Mouse (Mus musculus): ENCODE measurements around the gene Nhlrc1. TPM values are rescaled to one million over a fixed set of nuclear protein-coding genes. Genes with fewer than 3 reads are reported as not detected.

Gene Nhlrc1
- polyA plus RNA-seq, 1 experiment from 2014 or later: 1.2 TPM

DNA sequence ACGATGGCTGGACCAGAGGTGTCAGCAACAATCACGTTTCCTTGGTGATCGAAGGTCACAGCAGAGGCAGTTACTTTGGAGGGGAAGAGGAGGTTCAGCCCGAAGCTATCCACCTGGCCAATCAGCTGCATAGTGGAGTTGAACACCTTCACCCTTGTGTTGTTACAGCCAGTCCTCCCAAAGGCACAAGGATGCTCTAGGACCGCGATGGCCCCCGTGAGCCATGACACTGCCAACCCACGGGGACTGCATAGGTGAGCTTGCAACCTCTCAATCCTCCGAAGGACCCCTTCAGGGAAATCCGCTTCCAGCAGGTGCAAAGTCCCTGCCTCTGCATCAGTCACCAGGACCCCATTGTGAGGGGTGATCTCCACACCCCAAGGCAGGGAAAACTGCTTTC is 910 bp downstream of the Nhlrc1 start:
- no peak for DNase-seq (ENCODE audit: low spot score)

- DNase-seq (ENCODE audit: low spot score): no peak
Measured at GRCm38 (mm10) chr13:47001590-47001989, 13.1 kb downstream of the Nhlrc1 start.

- no peak for DNase-seq (ENCODE audit: low spot score)
Measured at GRCm38 (mm10) chr13:46999498-46999897, 15.2 kb downstream of the Nhlrc1 start.

DNA sequence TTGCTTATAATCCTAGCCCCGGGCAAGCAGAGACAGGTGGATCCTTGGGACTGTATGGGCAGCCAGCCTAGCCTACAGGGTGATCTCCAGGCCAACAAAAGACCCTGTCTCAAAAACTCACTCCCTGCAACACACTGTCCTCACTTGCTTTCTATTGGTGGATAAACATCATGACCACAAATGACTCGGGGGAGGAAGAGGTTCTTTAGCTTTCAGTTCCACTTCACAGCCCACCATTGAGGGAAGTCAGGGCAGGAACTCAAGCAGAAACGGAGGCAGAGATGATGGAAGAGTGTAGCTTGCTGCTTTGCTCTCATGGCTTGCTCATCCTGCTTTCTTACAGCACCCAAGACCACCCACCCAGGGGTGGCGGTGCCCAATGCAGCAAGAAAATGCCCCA is 17.3 kb downstream of the Nhlrc1 start:
- no peak for DNase-seq (ENCODE audit: low spot score)

DNA sequence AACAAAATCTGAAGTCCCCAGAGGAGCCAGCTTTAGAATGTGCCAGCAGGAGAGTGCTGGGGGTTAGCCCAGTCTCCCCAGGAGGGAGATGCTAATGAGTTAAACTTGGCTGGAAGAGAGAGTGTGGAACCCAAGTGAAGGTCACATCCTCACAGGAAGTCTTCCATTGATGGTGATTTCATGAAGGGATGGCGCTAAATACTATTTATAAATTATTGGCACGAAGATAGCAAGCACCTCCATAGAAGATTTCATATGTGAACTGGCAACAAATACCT is 21.4 kb downstream of the Nhlrc1 start:
- no peak for DNase-seq (ENCODE audit: low spot score)

GRCm38 (mm10) chr13:46992516-46993273 is 22.0 kb downstream of the Nhlrc1 start:
- no peak for DNase-seq (ENCODE audit: low spot score)

DNA sequence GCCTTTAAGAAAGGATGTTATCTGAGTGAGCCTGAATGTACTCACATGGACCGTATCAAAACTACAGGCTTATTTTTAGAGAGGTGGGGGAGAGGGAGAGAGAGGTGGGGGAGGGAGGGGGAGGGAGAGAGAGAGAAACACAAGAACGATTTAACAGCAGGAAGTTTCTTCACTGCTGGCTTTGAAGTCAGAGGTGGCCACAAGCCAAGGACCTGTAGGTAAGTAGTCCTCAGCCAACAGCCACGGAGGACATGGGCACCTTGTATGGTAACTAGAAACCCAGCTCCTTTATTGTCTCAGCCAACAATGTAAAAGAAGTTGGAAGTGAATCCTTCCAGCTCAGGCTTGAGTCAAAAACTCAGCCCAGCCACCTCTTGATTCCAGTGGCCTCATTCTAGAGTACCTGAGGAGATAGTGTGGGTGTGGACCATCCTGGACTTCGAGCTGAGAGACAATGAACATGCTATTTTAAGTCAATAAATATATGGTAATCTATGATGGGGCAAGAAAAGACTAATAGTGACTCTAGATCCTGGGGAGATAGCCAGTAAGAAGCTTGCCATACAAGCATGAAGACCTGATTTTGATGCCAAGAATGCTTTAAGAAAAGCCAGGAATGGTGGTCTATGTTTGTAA is 24.2 kb downstream of the Nhlrc1 start:
- no peak for DNase-seq (ENCODE audit: low spot score)

DNA sequence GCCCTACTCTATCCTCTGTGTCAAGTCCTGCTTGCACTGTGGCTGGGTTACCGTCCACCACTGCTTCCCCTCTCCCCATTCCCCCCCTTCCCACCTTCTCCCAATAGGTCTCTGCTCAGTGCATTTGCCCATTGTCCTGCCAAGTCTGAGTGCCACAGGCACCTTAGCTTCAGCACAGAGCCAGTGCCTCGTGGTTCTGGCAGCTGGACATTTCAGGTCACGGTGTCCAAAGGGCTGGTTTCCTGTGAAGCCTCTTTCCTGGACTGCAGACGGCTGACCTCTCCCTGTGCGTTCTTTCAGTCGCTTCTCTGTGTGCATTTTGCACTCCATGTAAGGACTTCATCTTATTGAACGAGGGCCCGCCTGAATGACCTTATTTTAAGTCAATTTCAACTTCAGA is 26.7 kb downstream of the Nhlrc1 start:
- no peak for DNase-seq (ENCODE audit: low spot score)

GRCm38 (mm10) chr13:46986208-46986607 is 28.4 kb downstream of the Nhlrc1 start:
- DNase-seq (ENCODE audit: low spot score): no peak

GRCm38 (mm10) chr13:46983878-46984277 is 30.8 kb downstream of the Nhlrc1 start:
- no peak for DNase-seq (ENCODE audit: low spot score)

DNA sequence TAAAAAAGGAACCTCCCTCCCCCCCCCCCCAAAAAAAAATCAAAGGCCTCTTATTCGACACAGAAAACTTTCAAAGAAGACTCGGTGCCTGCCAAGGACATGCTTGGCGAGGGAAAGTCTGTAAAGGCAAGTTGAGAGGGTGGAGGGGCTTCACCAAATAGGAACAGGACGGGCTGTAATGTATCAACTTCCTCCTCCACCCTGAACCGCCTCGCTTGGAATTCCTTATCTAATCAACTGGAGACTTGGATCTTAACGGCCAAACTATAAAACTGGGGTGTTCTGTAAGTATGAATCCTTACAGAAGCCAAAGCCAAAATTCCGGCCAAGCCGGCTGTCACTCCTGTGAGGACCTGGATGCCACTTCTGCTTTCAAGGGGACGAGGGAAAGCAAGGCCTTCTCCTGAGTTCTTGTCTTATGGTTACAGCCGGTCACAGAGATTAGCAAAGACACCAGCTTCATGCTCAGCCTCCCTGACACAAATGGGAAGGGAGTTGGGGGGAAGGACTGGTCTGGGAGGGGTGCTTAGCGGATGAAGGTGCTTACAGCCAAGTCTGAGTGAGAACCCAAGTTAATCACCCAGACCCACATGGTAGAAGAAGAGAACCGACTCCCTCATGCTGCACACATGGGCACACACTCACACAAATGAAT is 34.7 kb downstream of the Nhlrc1 start:
- no peak for DNase-seq (ENCODE audit: low spot score)

DNA sequence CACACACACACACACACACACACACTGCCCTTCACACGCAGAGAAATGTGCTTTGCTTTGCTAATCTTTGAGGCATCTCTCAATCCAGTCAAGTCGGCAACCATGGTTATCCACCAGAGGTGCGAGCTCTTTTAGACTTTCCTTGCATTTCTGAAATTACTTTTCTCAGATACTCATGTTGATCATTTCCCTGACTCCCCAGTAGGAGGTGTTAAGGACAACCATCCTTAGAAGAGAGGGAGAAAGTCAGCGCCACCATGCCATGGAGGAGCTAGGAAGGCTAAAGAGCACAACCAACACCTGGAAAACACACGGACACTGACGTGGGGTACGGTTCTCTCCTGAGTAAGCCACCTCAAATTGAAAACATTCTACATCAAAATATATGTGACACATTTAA is 38.1 kb downstream of the Nhlrc1 start:
- DNase-seq (ENCODE audit: low spot score): no peak

- no peak for DNase-seq (ENCODE audit: low spot score)
Measured at GRCm38 (mm10) chr13:46975930-46976329, 38.7 kb downstream of the Nhlrc1 start.

GRCm38 (mm10) chr13:46975031-46975551 is 39.6 kb downstream of the Nhlrc1 start:
- DNase-seq (ENCODE audit: low spot score): no peak

DNA sequence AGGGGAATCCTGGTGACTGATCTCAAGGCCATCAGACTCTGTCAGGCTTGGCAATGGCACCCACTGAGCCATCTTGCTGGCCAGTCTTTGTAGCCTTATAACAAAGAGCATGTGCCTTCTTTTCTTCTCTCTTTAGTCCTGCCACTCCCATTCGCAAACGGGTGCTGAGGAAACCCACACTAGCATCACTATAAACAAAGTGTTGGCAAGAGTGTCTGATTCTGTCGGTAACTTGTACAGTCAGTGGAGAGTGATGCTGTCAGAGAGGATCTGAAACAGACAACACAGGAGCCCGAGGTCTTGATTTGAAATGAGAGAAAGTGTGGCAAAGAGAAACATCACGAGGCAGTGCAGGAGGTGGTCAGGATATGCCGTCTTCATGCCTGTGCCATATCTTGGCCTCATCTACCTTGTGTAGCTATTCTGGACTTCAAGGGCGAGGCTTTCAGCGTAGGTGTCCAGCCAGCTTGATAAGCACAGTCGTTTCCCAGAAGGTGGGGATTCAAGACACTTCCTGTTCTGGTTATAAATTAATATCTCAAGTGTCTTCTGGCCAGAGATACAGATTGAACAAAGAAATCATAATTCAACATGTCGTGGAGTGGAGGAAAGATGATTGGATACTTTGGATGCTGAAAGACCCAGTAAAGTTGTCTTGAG is 44.2 kb downstream of the Nhlrc1 start:
- DNase-seq (ENCODE audit: low spot score): no peak

GRCm38 (mm10) chr13:46968626-46969025 is 46.0 kb downstream of the Nhlrc1 start:
- DNase-seq (ENCODE audit: low spot score): no peak

- DNase-seq (ENCODE audit: low spot score): no peak
Measured at GRCm38 (mm10) chr13:46967308-46967707, 47.3 kb downstream of the Nhlrc1 start.

Other genes starting within 250 kb of the Nhlrc1 start
- gene Kif13a, start 85.0 kb downstream of the Nhlrc1 start, polyA plus RNA-seq (2015; fragmentation: Nextera tagmentation; extraction: Ambion mirVana): 5.5 and 6.3 TPM in 2 replicates
- gene Kdm1b, start 28.6 kb upstream of the Nhlrc1 start, polyA plus RNA-seq (2015; fragmentation: Nextera tagmentation; extraction: Ambion mirVana): 18.6 and 20.0 TPM in 2 replicates
- 6.9 and 11.0 TPM in 2 replicates for gene Tpmt, start 29.9 kb upstream of the Nhlrc1 start, polyA plus RNA-seq (2015; fragmentation: Nextera tagmentation; extraction: Ambion mirVana)
- gene Dek, start 91.4 kb upstream of the Nhlrc1 start, polyA plus RNA-seq (2015; fragmentation: Nextera tagmentation; extraction: Ambion mirVana): 305 and 380 TPM in 2 replicates
- 1.2 and 1.3 TPM in 2 replicates for gene Rnf144b, start 107.8 kb upstream of the Nhlrc1 start, polyA plus RNA-seq (2015; fragmentation: Nextera tagmentation; extraction: Ambion mirVana)